Mouse (Mus musculus) heart, adult 2 months (tissue): ENCODE data around the gene Daam2.

Experiments used
- CTCF ChIP-seq: fragments of 200-600 bp; IDR thresholded peaks from 2 replicates; pipeline ENCODE4 v1.8.1; 2022; ENCODE audit warnings: antibody characterized with exemption, mild to moderate bottlenecking, moderate library complexity
- EP300 ChIP-seq: fragments of 200-500 bp; IDR thresholded peaks from 2 replicates; pipeline ENCODE4 v1.6.1; 2011; ENCODE audit warnings: low read depth, low read length, control low read depth; ENCODE audit not compliant: insufficient read depth
- POLR2A ChIP-seq: fragments of 200-500 bp; IDR thresholded peaks from 2 replicates; pipeline ENCODE4 v1.6.1; 2011; ENCODE audit warnings: mild to moderate bottlenecking, low read depth, low read length, control low read depth; ENCODE audit not compliant: insufficient read depth

DNA sequence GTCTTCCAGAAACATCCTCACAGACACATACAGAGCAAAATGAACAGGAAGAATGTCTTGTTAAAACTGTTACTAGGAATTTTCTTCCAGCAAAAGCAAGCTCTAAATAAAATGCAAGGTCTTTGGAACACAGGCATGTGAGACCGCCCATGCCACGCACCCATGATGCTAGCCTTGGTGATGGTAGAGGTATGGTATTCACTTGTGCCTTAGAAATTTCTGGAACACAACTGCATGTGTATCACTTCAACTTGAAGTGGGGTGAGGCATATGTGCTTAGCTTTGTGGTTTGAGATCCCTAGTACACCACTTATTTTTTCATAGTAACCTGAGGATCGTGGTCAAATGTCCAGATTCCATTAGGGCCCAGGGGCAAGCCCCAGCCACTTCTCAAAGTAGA, 13.2 kb upstream of the Daam2 start:
- TF ChIP-seq CTCF (no peak), EP300 (no peak), POLR2A (no peak)
